Mouse (Mus musculus) liver, adult (tissue): Measurements from ENCODE around the gene Slc16a8.

Source experiments
- GATA4 ChIP-seq: IDR thresholded peaks from 2 replicates; pipeline ENCODE4 v1.6.1; 2014; ENCODE audit warnings: mild to moderate bottlenecking, low read length; ENCODE audit not compliant: insufficient replicate concordance

The Slc16a8 gene

GRCm38 (mm10) chr15:79254661-79255060, at the start of gene Slc16a8:
TSS of gene Slc16a8 (minus strand) at chr15:79254761.
- TF ChIP-seq GATA4 = no peak

- no peak for TF ChIP-seq GATA4
Measured at GRCm38 (mm10) chr15:79303725-79304124, 49.2 kb upstream of the Slc16a8 start.

GRCm38 (mm10) chr15:79299563-79300155, 45.1 kb upstream of the Slc16a8 start:
- no peak for TF ChIP-seq GATA4

- no peak for TF ChIP-seq GATA4
Measured at GRCm38 (mm10) chr15:79298553-79298952, 44.0 kb upstream of the Slc16a8 start.

- TF ChIP-seq GATA4 = no peak
Measured at GRCm38 (mm10) chr15:79292779-79293178, 38.2 kb upstream of the Slc16a8 start.

GRCm38 (mm10) chr15:79290340-79290739, 35.8 kb upstream of the Slc16a8 start:
- TF ChIP-seq GATA4 = no peak

GRCm38 (mm10) chr15:79289441-79289840, 34.9 kb upstream of the Slc16a8 start:
- TF ChIP-seq GATA4 = no peak

GRCm38 (mm10) chr15:79288387-79288786, 33.8 kb upstream of the Slc16a8 start:
- no peak for TF ChIP-seq GATA4

- no peak for TF ChIP-seq GATA4
Measured at GRCm38 (mm10) chr15:79287091-79287490, 32.5 kb upstream of the Slc16a8 start.

GRCm38 (mm10) chr15:79286141-79286540, 31.6 kb upstream of the Slc16a8 start:
- TF ChIP-seq GATA4 = no peak

- no peak for TF ChIP-seq GATA4
Measured at GRCm38 (mm10) chr15:79285399-79285798, 30.8 kb upstream of the Slc16a8 start, which contains the start of gene Baiap2l2. TSS of gene Baiap2l2 (minus strand) at chr15:79285537.

GRCm38 (mm10) chr15:79283371-79283770, 28.8 kb upstream of the Slc16a8 start:
- TF ChIP-seq GATA4 = no peak

GRCm38 (mm10) chr15:79282434-79282833, 27.9 kb upstream of the Slc16a8 start:
- no peak for TF ChIP-seq GATA4

GRCm38 (mm10) chr15:79281389-79281788, 26.8 kb upstream of the Slc16a8 start:
- no peak for TF ChIP-seq GATA4

GRCm38 (mm10) chr15:79280850-79281249, 26.3 kb upstream of the Slc16a8 start:
- TF ChIP-seq GATA4 = no peak

- no peak for TF ChIP-seq GATA4
Measured at GRCm38 (mm10) chr15:79280209-79280608, 25.6 kb upstream of the Slc16a8 start.

GRCm38 (mm10) chr15:79277728-79278127, 23.2 kb upstream of the Slc16a8 start:
- TF ChIP-seq GATA4 = no peak
